Mouse (Mus musculus) lung, adult 2 months (tissue): ENCODE measurements around the gene Ms4a7.

Source experiments
- CTCF ChIP-seq: fragments of 200-500 bp; IDR thresholded peaks from 2 replicates; pipeline ENCODE4 v1.5.1; 2011; ENCODE audit warnings: mild to moderate bottlenecking, low read length, control low read depth; ENCODE audit not compliant: insufficient read depth
- POLR2A ChIP-seq: fragments of 200-500 bp; IDR thresholded peaks from 2 replicates; pipeline ENCODE4 v1.6.1; 2011; ENCODE audit warnings: low read depth, mild to moderate bottlenecking, control low read depth, low read length, borderline replicate concordance; ENCODE audit errors: extremely low read depth

- TF ChIP-seq POLR2A: no peak
- no peak for TF ChIP-seq CTCF
Measured at GRCm38 (mm10) chr19:11351878-11352277, 15.9 kb upstream of the Ms4a7 start.
